Mouse (Mus musculus) heart, adult 9 months (tissue): ENCODE data around the gene Fut2.

Source experiments
- DNase-seq, 2 experiments: peaks; one replicate each; pipeline ENCODE4 v3.0.0; 2022; ENCODE audit warnings: low spot score in 2 of 2

The Fut2 gene

DNA sequence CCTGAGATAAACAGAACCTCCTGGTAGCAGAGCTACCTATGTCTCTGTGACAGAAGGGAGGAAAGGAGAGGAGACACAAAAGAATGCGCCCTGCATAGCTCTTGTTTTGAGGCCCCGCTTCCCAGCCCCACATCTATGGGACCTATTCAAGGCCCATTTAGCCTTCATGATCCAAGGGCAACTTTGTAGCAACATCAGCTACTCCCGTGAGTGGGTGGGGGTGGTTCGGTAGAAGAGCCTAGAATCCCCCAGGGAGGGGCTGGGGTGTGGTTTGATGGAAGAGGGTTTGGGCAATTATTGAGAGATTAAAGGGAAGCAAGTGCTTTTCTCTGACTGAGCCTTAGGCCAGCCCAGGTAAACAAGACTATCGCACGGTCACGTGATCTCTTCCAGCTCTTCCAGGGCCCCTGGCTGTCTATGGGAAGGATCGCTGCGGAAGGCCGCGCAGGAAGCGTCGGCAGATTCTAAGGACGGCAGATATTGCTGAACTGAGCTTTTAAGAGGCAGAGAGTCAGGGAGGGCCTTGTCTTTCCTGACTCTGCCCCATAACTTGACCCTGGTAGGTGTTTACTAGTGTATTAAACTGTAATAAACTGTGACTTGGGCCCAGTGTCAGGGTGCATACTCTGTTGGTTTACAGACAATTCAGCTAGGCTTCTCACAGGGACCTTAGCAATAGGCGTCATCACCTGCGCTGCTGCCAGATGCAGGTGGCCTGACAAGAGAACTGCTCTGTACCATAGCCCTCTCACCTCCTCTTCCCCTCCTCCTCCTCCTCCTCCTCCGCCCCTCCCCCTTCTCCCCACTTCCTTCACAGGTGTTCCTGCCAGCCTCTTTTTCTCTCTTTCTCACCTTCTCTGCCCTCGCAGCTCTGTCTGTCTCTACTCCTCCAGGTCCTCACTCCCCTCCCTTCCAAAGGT, 67.0 kb downstream of the Fut2 start:
- DNase-seq = no peak
